8 mouse cellular contexts compared by ENCODE assay signal in genomic region chr2:121169902-121170301, GRCm38 (mm10). TPM values are rescaled to one million over a fixed set of nuclear protein-coding genes. Genes with fewer than 3 reads are reported as not detected.
DNase-seq lines count a peak whose midpoint lies in the region; ATAC-seq lines count a peak whose summit lies in the region.

No protein-coding gene starts in this region.

- no peaks in the 10 kb centered on the region for H3K27me3 ChIP-seq in hindbrain, embryonic 11.5 days (ENCODE audit: control insufficient read depth, insufficient read depth, low read length)

- H3K27ac ChIP-seq in hindbrain, embryonic 11.5 days (ENCODE audit: low read depth, low read length), result no peak overlapping the region

- H3K9ac ChIP-seq in hindbrain, embryonic 11.5 days (ENCODE audit: low read depth, low read length), result peak overlapping the region; percentile 60

- ATAC-seq in cerebellum, adult (ENCODE audit: insufficient number of reproducible peaks, low FRiP score, low TSS enrichment), result no peak
- 0 out of 2 replicates have a peak, but pooled peaks have one; percentile 12 for ATAC-seq in erythroblast, adult 5-6 weeks (replicated peaks; ENCODE audit: low FRiP score, poor library complexity, severe bottlenecking)
- ATAC-seq in hindbrain, embryonic 11.5 days (ENCODE audit: low FRiP score), result no peak
- peak; percentile 48; the same call in 1 of the 2 replicates for ATAC-seq in monocyte, adult 5-6 weeks (replicated peaks; ENCODE audit: insufficient number of reproducible peaks, low FRiP score, low TSS enrichment, poor library complexity, severe bottlenecking)

- peaks cover 11% of the 10 kb centered on the region for H3K4me1 ChIP-seq in hindbrain, embryonic 11.5 days (replicated peaks; ENCODE audit: control insufficient read depth, insufficient read depth, low read length)

- peak overlapping the region; percentile 52 for H3K4me3 ChIP-seq in hindbrain, embryonic 11.5 days (ENCODE audit: low read depth, low read length)

- 11% methylated on average over 9 of the region's 9 CpGs for WGBS in hindbrain, embryonic 11.5 days

- H3K4me2 ChIP-seq in hindbrain, embryonic 11.5 days (replicated peaks; ENCODE audit: low read depth, low read length), result peak overlapping the region; percentile 89

- peak; percentile 28 to 40 for DNase-seq in cerebellum, adult 18-20 months
- DNase-seq in adrenal gland, postnatal 10 days, result peak; percentile 64
- DNase-seq in hindbrain, embryonic 11.5 days (ENCODE audit: low spot score), result no peak
- peak; percentile 17 for DNase-seq in liver
- DNase-seq in yolk sac, embryonic 10.5 days (ENCODE audit: low spot score), result peak; percentile 7

- no peaks in the 10 kb centered on the region for H3K9me3 ChIP-seq in hindbrain, embryonic 11.5 days (ENCODE audit: control insufficient read depth, low read length)

- 0 out of 2 replicates have a peak, but pooled peaks cover 2% of the 10 kb centered on the region for H3K36me3 ChIP-seq in hindbrain, embryonic 11.5 days (ENCODE audit: control insufficient read depth, insufficient read depth, low read length)

RNA-seq across cellular contexts. Expression of gene Tubgcp4, which starts 0.6 kb away (rescaled TPM):
- 10 to 100 TPM; 23.9 to 36.8 TPM for total RNA-seq in adrenal gland, postnatal 10 days (2021)
- 16.3 and 22.2 TPM in 2 replicates for total RNA-seq in erythroblast, adult 5-6 weeks (2015; ENCODE audit: low replicate concordance)
- 11.7 and 19.1 TPM in 2 replicates for total RNA-seq in erythroblast, adult 5-6 weeks (2017; ENCODE audit: low replicate concordance)
- polyA plus RNA-seq in hindbrain, embryonic 11.5 days (2014; fragmentation: Nextera tagmentation; extraction: Ambion mirVana), result 61.8 and 69.9 TPM in 2 replicates
- total RNA-seq in monocyte, adult 5-6 weeks (2017), result 40.1 to 81.9 TPM (median 46.5 TPM) in 3 replicates

RNA-seq across cellular contexts. Expression of gene Zscan29, which starts 1.0 kb away (rescaled TPM):
- 10 to 100 TPM; 13.4 to 16.4 TPM for total RNA-seq in adrenal gland, postnatal 10 days (2021)
- 8.8 and 13.3 TPM in 2 replicates for total RNA-seq in erythroblast, adult 5-6 weeks (2015; ENCODE audit: low replicate concordance)
- 11.3 and 12.9 TPM in 2 replicates for total RNA-seq in erythroblast, adult 5-6 weeks (2017; ENCODE audit: low replicate concordance)
- polyA plus RNA-seq in hindbrain, embryonic 11.5 days (2014; fragmentation: Nextera tagmentation; extraction: Ambion mirVana), result 12.3 and 13.7 TPM in 2 replicates
- total RNA-seq in monocyte, adult 5-6 weeks (2017), result 25.3 to 41.6 TPM (median 34.1 TPM) in 3 replicates

RNA-seq across cellular contexts. Expression of gene Lcmt2, which starts 29.4 kb away (rescaled TPM):
- total RNA-seq in adrenal gland, postnatal 10 days (2021), result 10 to 100 TPM; 10.4 to 11.8 TPM
- total RNA-seq in erythroblast, adult 5-6 weeks (2015; ENCODE audit: low replicate concordance), result 1.7 and 2.5 TPM in 2 replicates
- 2.0 and 4.0 TPM in 2 replicates for total RNA-seq in erythroblast, adult 5-6 weeks (2017; ENCODE audit: low replicate concordance)
- polyA plus RNA-seq in hindbrain, embryonic 11.5 days (2014; fragmentation: Nextera tagmentation; extraction: Ambion mirVana), result 20.8 and 25.3 TPM in 2 replicates
- 5.1 to 10.4 TPM (median 6.0 TPM) in 3 replicates for total RNA-seq in monocyte, adult 5-6 weeks (2017)

RNA-seq across cellular contexts. Expression of gene Adal, which starts 29.7 kb away (rescaled TPM):
- 10 to 100 TPM; 14.5 to 15.4 TPM for total RNA-seq in adrenal gland, postnatal 10 days (2021)
- 1.2 and 3.3 TPM in 2 replicates for total RNA-seq in erythroblast, adult 5-6 weeks (2015; ENCODE audit: low replicate concordance)
- total RNA-seq in erythroblast, adult 5-6 weeks (2017; ENCODE audit: low replicate concordance), result 4.6 and 7.8 TPM in 2 replicates
- polyA plus RNA-seq in hindbrain, embryonic 11.5 days (2014; fragmentation: Nextera tagmentation; extraction: Ambion mirVana), result 32.2 and 33.7 TPM in 2 replicates
- 6.5 to 11.1 TPM (median 8.5 TPM) in 3 replicates for total RNA-seq in monocyte, adult 5-6 weeks (2017)

Comparison
In these comparisons a context has a peak if more than half of its experiments do, and no peak if none do; other contexts are left out.
1. ATAC-seq: peak in erythroblast, adult 5-6 weeks (single experiment) and monocyte, adult 5-6 weeks (single experiment); none in cerebellum, adult (single experiment) and hindbrain, embryonic 11.5 days (single experiment).